Mouse (Mus musculus): ENCODE results near the gene Mus81.

Mus81 gene

GRCm38 (mm10) chr19:5466916-5467500, 21.2 kb downstream of the Mus81 start:
- no peak for DNase-seq

GRCm38 (mm10) chr19:5465037-5465436, 23.2 kb downstream of the Mus81 start:
- DNase-seq: no peak

- peak; percentile 72 for DNase-seq
Measured at GRCm38 (mm10) chr19:5463791-5464562, 24.2 kb downstream of the Mus81 start.

GRCm38 (mm10) chr19:5463212-5463611, 25.0 kb downstream of the Mus81 start:
- peak; percentile 46 for DNase-seq

- peak; percentile 39 for DNase-seq
Measured at GRCm38 (mm10) chr19:5461411-5461810, 26.8 kb downstream of the Mus81 start.

GRCm38 (mm10) chr19:5460465-5460911, 27.7 kb downstream of the Mus81 start, which contains the start of gene Fibp:
Gene Fibp (plus strand): TSS chr19:5460615.
- DNase-seq: peak; percentile 85

GRCm38 (mm10) chr19:5459896-5460295, 28.3 kb downstream of the Mus81 start:
- peak; percentile 8 for DNase-seq

GRCm38 (mm10) chr19:5459019-5459418, 29.2 kb downstream of the Mus81 start:
- DNase-seq: peak; percentile 67

GRCm38 (mm10) chr19:5457746-5458442, 30.3 kb downstream of the Mus81 start, which contains the start of gene Ccdc85b:
Gene Ccdc85b (minus strand): TSS chr19:5457894.
- DNase-seq: peak; percentile 26

GRCm38 (mm10) chr19:5456922-5457745, 31.1 kb downstream of the Mus81 start:
- peak; percentile 98 for DNase-seq

GRCm38 (mm10) chr19:5456241-5456921, 31.8 kb downstream of the Mus81 start:
- DNase-seq: no peak

GRCm38 (mm10) chr19:5455568-5455967, 32.6 kb downstream of the Mus81 start:
- peak; percentile 38 for DNase-seq

- DNase-seq: no peak
Measured at GRCm38 (mm10) chr19:5455037-5455436, 33.2 kb downstream of the Mus81 start.

- DNase-seq: no peak
Measured at GRCm38 (mm10) chr19:5451766-5452165, 36.4 kb downstream of the Mus81 start.

- DNase-seq: no peak
Measured at GRCm38 (mm10) chr19:5449673-5450072, 38.5 kb downstream of the Mus81 start.

- no peak for DNase-seq
Measured at GRCm38 (mm10) chr19:5448354-5449150, 39.6 kb downstream of the Mus81 start.

GRCm38 (mm10) chr19:5447515-5448353, 40.5 kb downstream of the Mus81 start, which contains the start of gene Fosl1:
Gene Fosl1 (plus strand): TSS chr19:5447547.
- peak; percentile 72 for DNase-seq

- DNase-seq: no peak
Measured at GRCm38 (mm10) chr19:5445747-5446146, 42.5 kb downstream of the Mus81 start.

- DNase-seq: peak; percentile 3
Measured at GRCm38 (mm10) chr19:5444954-5445353, 43.2 kb downstream of the Mus81 start.

- no peak for DNase-seq
Measured at GRCm38 (mm10) chr19:5444371-5444908, 43.8 kb downstream of the Mus81 start.
